Mouse (Mus musculus) kidney, adult 18-20 months (tissue): ENCODE data around the gene Ddhd1.
"Not testable (repeated sequence)": the region's sequence is repeated elsewhere in the genome, so short reads cannot be mapped to it uniquely, and the experiment has no call there.

Source experiments
- DNase-seq: peaks from one replicate; pipeline ENCODE4 v3.0.0; 2021

Gene Ddhd1

DNA sequence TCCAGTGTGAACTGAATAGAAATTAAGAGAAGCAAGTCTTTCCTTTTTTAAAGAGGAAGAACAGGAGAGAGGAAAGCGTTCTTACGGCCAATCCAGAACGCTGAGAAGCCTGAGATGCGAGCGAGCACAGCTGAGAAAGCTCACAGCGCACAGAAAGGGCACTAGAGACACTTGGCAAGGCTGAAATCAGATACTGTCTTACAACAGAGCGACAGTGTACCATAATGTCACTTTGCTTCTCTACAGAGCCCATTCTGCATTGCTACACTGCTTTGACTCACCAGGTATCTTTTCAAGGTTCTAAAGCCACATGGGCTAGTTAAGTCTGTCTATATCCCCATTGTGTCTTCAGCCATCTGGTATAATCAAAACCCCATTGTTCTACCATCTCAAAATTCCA, 13.7 kb downstream of the Ddhd1 start:
- DNase-seq: no peak

DNA sequence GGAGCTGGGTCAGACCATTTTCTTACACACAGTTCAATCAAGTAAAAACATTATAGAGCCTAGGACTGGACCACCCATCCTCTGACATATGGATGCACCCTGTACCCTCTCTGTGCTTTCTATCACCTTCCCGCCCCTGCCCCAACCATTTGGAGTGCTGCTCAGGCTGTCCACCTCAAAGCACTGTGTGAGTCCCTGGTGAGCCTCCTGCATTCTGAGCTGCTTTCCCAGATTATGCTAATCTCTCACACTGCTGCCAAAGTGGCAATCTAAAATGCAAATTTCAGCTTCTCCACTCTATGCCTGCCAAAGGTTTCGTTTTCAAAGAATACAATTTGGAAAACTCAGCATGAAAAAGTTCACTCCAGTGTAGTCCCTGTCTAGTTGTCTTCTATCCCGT, 14.5 kb downstream of the Ddhd1 start:
- DNase-seq: no peak

DNA sequence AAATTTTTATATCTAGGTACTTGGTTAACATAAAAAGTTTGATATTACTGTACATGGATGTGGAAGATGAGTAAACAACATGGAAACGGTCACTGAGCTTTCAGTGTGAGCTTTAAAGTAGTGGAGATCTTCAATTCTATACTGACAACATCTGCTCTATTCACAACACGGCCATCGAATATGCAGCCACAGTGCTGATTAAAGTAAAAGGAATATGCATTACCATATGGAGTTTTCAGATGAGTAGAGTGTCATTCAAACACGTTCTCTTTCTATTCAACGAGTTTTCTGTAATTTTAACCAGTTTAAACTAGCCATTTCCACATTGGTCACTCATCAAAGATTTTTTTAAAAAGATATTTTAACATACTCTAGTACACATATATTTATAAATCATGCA, 15.1 kb downstream of the Ddhd1 start:
- no peak for DNase-seq

GRCm38 (mm10) chr14:45642217-45642616, 15.7 kb downstream of the Ddhd1 start:
- no peak for DNase-seq

- DNase-seq: no peak
These were observed 19.2 kb downstream of the Ddhd1 start for GRCm38 (mm10) chr14:45638717-45639116.

- no peak for DNase-seq
These were observed 22.4 kb downstream of the Ddhd1 start for GRCm38 (mm10) chr14:45635496-45635895.

DNA sequence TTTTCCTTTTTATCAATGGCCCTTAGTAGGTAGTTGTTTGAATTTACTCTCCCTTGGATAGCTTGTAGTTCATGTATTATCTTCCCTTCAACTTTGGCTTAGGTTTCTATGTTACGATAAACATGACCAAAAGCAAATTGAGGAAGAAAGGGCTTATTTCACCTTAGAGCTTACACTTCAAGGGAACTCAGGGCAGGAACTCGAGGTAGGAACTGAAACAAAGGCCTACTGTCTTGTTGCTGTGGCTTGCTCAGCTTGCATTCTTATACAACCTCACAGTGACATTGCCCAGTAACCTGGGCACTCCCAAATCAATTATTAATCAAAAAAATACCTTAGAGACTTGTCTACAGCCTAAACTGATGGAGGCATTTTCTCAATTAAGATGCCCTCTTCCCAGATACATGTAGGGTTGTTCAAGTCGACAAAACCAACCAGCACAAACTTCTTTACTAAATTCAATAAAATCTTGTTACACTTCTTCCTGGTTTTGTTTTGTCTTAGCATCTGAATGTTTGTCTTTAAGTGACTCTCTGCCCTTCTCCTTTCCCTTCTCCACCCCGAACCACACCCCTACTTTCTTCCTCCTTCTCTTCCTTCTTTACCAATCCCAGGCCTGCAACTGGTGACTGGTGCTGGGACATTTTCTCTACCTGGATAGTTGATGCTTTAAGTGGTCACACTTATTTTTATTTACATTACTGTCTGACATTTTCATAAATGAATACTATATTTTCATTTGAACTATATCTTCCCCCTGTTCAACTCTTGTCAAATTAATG, 25.0 kb downstream of the Ddhd1 start:
- no peak for DNase-seq

DNA sequence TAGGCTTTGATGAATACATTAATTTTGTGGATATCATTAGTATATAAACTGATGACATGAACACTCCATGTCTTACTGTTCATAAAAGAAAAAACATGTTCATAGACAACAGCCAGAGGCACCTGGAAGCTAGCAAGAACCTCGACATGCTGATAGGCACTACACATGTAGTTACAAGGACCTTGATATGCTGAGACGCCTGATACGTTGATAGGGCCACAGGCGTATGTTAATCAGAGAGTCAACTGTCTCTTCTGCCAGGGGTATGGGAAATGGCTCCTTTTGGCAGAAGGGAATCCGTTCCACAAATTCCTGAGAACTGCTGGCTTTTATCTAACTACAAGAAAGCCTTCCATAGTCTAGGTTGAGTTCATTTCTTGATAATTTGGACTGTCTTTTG, 27.4 kb downstream of the Ddhd1 start:
- DNase-seq: no peak

GRCm38 (mm10) chr14:45629938-45630337, 28.0 kb downstream of the Ddhd1 start:
- DNase-seq: no peak

DNA sequence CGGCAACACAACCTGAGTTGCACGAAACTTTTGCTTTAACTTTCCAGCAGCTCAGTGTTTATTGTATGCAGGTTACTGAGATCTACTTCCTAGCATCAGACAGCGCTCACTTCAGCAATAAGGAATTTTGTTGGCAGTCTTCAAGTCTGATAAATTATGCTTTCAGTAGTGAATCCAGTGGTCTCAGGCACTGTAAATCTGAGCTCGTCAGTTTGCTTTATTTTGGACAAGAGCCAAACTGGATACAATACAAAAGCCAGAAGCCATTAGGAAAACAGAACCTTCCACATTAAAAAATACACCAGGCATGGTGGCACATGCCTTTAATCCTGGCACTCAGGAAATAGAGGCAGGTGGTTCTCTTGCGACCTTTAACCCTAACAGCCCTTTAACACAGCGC, 39.6 kb downstream of the Ddhd1 start:
- no peak for DNase-seq

GRCm38 (mm10) chr14:45616526-45616925, 41.4 kb downstream of the Ddhd1 start:
- DNase-seq: no peak

- DNase-seq: no peak
These were observed 42.2 kb downstream of the Ddhd1 start for GRCm38 (mm10) chr14:45615776-45616175.

GRCm38 (mm10) chr14:45614822-45615221, 43.1 kb downstream of the Ddhd1 start:
- no peak for DNase-seq

DNA sequence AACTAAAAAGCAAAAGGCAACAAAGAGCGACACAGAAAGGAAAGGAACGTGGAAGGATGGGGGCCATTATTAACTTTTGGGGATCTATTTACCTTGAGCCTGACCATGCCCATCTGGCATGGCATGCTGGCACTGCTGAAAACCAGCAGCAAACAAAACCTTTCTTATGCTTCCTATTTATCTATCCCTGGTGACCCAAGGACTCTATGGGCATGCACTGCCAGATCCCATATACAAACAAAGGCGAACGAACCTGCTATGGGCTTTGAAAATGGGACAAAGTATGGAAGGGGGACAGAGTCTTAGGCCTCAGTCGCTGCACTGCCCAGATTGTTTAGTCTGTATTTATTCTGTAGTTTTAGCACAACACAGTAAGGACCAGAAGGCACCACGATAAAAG, 43.5 kb downstream of the Ddhd1 start:
- DNase-seq: no peak

GRCm38 (mm10) chr14:45611654-45612053, 46.3 kb downstream of the Ddhd1 start:
- no peak for DNase-seq

DNA sequence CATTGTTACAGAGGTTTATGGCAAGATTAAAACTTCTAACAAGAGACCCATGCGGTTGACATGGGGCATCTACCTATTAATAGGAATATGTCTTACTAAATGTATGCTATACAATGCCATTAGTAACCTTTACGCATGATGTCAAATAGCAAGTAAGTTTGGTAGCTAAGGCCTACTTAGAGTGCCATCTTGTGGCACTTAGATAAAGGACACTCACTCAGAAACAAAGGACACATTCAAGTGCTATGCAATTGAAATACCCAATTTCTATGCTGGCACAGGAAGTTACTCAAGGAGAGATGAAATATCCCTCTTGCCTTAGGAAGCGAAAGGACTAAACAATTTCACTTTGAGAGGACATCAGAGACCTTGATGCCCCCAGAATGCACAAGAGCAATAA, 55.9 kb downstream of the Ddhd1 start:
- no peak for DNase-seq

DNA sequence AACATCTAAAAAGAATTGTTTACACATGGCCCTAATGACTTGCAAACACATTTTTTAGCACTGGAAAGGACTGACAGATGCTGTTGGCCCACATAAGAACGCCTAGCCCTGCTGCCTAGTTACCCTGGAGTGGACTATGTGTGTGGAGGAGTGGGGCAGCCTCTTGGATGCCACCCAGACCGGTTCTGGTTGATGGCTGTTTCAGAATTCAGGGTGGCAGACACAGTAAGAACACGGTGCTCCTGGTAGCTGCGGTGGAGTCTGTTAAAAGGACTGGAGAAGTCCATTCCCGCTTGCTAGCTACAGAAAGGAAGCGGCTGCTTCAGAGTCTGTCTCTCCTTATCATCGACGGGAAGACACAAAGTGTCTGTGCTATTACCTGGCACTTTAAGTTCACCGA, 57.4 kb downstream of the Ddhd1 start:
- DNase-seq: no peak

GRCm38 (mm10) chr14:45597855-45598254, 60.1 kb downstream of the Ddhd1 start:
- DNase-seq: no peak

- no peak for DNase-seq
These were observed 64.7 kb downstream of the Ddhd1 start for GRCm38 (mm10) chr14:45593261-45593660.

- no peak for DNase-seq
These were observed 69.5 kb downstream of the Ddhd1 start for GRCm38 (mm10) chr14:45588403-45588802.

- DNase-seq: no peak
These were observed 70.4 kb downstream of the Ddhd1 start for GRCm38 (mm10) chr14:45587536-45587935.

DNA sequence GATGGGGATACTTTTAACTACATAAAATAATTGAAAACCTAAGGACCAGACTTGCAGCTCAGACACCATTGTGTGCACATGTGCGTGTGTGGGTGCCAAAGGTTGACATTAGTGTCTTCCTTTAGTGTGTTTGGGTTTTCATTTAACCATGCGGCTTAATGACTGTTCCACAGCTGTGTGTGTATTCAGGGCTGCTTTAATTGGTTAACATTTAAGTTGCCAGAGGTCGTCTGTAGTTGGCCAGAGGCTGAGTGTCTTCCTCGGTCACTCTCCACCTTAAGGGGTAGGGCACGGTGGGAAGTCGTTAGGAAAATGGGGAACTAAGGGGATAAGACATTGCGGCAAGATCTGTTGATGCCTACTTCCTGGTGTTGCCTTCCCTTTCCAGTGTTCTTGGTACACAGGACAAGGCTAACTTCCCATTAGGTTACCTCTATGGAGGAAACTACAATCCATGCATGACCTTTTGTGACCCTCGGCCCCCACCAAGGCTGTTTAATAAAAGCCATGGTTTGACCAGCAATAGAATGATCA, 74.4 kb downstream of the Ddhd1 start:
- peak; percentile 9 for DNase-seq

DNA sequence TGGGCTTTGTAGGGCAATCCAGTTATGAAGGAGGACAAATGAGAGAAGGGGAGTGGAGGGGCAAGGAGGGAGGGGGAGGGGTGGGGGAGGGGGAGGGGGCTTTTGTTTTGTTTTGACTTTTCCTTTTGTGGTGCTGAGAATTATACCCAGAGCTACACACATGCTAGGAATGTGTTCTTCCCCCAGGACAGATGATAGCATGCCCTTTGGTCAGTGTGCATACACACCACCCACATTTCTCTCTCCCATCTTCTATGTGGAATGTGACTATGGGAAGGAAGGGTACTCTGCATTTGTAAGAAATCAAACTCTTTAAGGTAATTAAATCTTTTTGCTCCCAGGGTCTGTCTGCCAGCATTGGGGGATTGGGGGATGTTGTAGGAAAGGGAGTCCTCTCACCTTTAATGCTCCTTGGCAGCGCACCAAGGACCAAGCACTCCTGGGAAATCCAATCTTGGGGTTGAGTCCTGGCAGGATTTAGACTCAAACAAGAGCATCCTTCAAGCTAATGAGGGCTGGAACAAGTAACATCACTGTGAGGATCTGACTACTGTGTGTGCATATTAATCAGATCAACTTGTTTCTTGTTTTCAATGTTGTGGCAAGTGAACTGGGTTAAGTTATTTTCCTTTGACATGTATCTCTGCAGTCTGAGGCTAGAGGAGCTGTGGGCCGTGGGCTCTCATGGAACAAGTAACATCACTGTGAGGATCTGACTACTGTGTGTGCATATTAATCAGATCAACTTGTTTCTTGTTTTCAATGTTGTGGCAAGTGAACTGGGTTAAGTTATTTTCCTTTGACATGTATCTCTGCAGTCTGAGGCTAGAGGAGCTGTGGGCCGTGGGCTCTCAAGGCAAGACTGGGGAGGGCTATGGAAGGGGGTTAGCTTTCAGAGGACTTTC, 76.8 kb downstream of the Ddhd1 start:
- DNase-seq: not testable (repeated sequence)
